Mouse (Mus musculus) embryonic facial prominence, embryonic 13.5 days (tissue): ENCODE data around the gene Eif4g1. TPM values are rescaled to one million over a fixed set of nuclear protein-coding genes. Genes with fewer than 3 reads are reported as not detected.

ENCODE experiments used
- ATAC-seq: fragments of 200-750 bp; cut with Nextera tagmentation; 2 replicates; pipeline ENCODE4 v1.8.0; 2017; ENCODE audit warnings: low read depth; ENCODE audit not compliant: insufficient number of reproducible peaks, insufficient read depth, low FRiP score, low TSS enrichment
- H3K27ac ChIP-seq: fragments of 300-500 bp; sonication (generic); 2 replicates; pipeline ENCODE4 v1.5.1; 2015; ENCODE audit warnings: moderate library complexity, mild to moderate bottlenecking, inconsistent platforms
- H3K27me3 ChIP-seq: fragments of 300-500 bp; sonication (generic); 2 replicates; pipeline ENCODE4 v1.6.1; 2015; ENCODE audit warnings: mild to moderate bottlenecking, inconsistent platforms
- H3K36me3 ChIP-seq: fragments of 300-500 bp; sonication (generic); 2 replicates; pipeline ENCODE4 v1.6.1; 2015; ENCODE audit warnings: mild to moderate bottlenecking, inconsistent platforms
- H3K4me1 ChIP-seq: fragments of 300-500 bp; sonication (generic); 2 replicates; pipeline ENCODE4 v1.6.1; 2015; ENCODE audit warnings: inconsistent platforms
- H3K4me2 ChIP-seq: fragments of 300-500 bp; sonication (generic); 2 replicates; pipeline ENCODE4 v1.6.1; 2015; ENCODE audit warnings: moderate library complexity, mild to moderate bottlenecking, inconsistent platforms
- H3K4me3 ChIP-seq: fragments of 300-500 bp; sonication (generic); 2 replicates; pipeline ENCODE4 v1.5.1; 2015; ENCODE audit warnings: mild to moderate bottlenecking, inconsistent platforms
- H3K9ac ChIP-seq: fragments of 300-500 bp; sonication (generic); 2 replicates; pipeline ENCODE4 v1.6.1; 2015; ENCODE audit warnings: mild to moderate bottlenecking, inconsistent platforms
- H3K9me3 ChIP-seq: fragments of 300-500 bp; sonication (generic); 2 replicates; pipeline ENCODE4 v1.6.1; 2016; ENCODE audit warnings: inconsistent platforms
- WGBS: fragments of 180-500 bp; shearing (Covaris S2); methylation state at CpG from one replicate; pipeline ENCODE4 v1.1.7; 2015; ENCODE audit warnings: mixed read lengths; 5-methylcytosine and 5-hydroxymethylcytosine counted together
- polyA plus RNA-seq: library from polyadenylated mRNA; unstranded; fragments of >200 nt; fragmentation: Nextera tagmentation; extraction: Ambion mirVana; gene quantifications from 2 replicates; pipeline ENCODE4 v1.2.1, GENCODE M21; 2015

Eif4g1 gene
- polyA plus RNA-seq, 1 experiment from 2014 or later: 199 TPM

DNA sequence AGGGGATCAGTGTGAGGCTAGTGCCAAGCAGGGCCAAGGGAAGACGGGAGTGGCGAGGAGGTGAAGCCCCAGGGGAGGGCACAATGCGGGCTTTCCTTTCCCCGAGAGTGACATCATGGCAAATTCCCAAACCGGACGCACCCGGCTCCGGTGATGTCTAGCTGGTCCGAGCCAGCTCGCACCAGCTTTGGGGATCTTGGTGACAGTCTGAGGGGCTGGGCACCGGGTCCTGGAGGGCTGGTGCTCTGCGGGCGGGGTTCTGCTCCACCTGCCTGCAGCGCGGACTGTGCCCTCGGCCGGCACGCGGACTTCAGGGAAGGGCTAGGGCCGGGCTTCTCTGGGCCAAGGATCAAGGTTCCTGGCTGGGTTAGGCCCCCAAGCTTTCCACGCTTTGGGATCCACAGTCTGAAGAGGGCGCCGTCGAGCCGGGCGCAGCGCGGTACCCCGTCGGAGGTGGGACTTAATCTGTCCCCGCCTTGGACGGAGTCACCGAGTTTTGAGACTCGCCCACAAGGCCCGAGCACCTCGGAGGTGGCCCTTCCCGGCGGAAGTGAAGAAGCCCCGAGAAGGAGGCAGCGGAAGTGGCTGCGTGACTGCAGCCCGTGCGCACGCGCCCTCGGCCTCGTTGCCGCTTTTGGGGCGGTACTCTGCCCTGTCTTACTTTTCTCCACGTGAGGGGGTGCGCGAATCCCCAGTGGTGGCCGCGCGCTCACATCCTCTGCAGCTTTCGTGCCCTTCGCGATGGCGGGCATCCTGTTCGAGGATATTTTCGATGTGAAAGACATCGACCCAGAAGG, 49.3 kb downstream of the Eif4g1 start, which contains the start of the genes Polr2h and Clcn2:
TSS of gene Polr2h (plus strand) at position 485 of the 797 bp plus-strand sequence.
TSS of gene Clcn2 (minus strand) at position 566 of the 797 bp plus-strand sequence.
- H3K27ac ChIP-seq: peak within 1 kb of the TSS; percentile 98
- peak within 1 kb of the TSS; percentile 88 for H3K9ac ChIP-seq
- no peaks in the 10 kb centered on the region for H3K9me3 ChIP-seq
- under 1% methylated on average over 62 of the region's 62 CpGs for WGBS
- H3K4me3 ChIP-seq: peak within 1 kb of the TSS; percentile 70
- peak within 1 kb of the TSS; percentile 90 for H3K4me2 ChIP-seq
- peak; percentile 79 for ATAC-seq
- H3K27me3 ChIP-seq: no peaks in the 10 kb centered on the region
- peaks cover 38% of the 10 kb centered on the region for H3K36me3 ChIP-seq
- H3K4me1 ChIP-seq: peaks cover 34% of the 10 kb centered on the region

DNA sequence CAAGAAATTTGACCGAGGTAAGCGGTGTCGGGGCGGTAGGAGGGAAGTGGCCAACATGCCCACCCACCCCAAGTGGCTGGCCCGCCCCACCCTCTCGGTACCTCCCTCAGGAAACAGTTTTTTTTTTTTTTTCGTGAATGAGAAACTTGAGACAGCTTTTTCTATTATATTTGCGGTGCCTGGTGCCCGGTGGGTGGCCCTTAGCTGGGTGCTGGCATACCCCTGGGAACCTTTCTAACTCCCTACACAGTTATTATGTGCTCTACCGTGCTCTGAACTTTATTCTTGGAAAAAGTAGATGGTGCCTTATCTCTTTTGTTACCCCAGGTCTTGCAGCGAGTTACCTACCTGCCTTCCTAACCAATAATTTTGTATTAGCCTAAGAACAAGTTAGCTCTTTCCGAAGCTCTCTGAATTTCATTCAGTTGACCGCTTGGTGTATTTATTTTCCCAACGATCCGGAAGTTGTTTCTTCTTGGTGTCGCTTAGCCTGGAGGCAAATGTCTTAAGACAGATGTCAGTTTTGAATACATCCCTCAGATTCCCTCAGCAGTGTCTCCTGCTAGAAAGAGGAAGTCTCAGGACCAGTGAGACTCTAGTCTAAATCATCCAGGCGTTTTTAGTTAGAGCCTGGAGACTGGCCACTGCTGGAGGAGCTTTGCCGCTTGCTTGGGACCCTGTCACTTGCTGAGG, 50.0 kb downstream of the Eif4g1 start:
- Histone ChIP-seq H3K27ac (peak overlapping the region; percentile 98), H3K4me2 (peak overlapping the region; percentile 90), H3K4me1 (peaks cover 34% of the 10 kb centered on the region), H3K9ac (peak overlapping the region; percentile 88), H3K27me3 (no peaks in the 10 kb centered on the region), H3K4me3 (peak overlapping the region; percentile 70), H3K36me3 (peaks cover 33% of the 10 kb centered on the region), H3K9me3 (no peaks in the 10 kb centered on the region)
- peak; percentile 18; the same call in 1 of the 2 replicates for ATAC-seq
- WGBS: under 1% methylated on average over 18 of the region's 18 CpGs

DNA sequence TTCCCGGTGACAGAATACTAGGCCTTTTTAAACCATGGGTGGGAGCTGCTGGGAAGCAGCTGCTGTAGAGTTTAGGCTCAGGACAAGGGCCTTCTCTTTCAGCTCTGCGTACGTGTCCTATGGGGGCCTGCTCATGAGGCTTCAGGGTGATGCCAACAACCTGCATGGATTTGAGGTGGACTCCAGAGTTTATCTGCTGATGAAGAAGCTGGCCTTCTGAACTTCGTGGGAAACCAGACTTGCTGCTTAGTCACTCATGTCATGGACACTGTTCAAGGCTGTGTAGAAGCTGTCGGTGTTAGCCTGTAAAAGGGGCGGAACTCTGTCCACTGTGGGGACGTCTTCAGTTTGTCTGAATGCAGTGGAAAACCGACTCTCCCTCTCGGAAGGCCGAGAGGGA, 53.7 kb downstream of the Eif4g1 start:
- H3K9me3 ChIP-seq: no peaks in the 10 kb centered on the region
- ATAC-seq: no peak
- no peak overlapping the region for H3K4me3 ChIP-seq
- no peak overlapping the region for H3K9ac ChIP-seq
- no peak overlapping the region for H3K4me2 ChIP-seq
- no peak overlapping the region for H3K27ac ChIP-seq
- 90% methylated on average over 10 of the region's 10 CpGs for WGBS
- H3K36me3 ChIP-seq: peaks cover 28% of the 10 kb centered on the region
- H3K27me3 ChIP-seq: no peaks in the 10 kb centered on the region
- peaks cover 10% of the 10 kb centered on the region for H3K4me1 ChIP-seq

DNA sequence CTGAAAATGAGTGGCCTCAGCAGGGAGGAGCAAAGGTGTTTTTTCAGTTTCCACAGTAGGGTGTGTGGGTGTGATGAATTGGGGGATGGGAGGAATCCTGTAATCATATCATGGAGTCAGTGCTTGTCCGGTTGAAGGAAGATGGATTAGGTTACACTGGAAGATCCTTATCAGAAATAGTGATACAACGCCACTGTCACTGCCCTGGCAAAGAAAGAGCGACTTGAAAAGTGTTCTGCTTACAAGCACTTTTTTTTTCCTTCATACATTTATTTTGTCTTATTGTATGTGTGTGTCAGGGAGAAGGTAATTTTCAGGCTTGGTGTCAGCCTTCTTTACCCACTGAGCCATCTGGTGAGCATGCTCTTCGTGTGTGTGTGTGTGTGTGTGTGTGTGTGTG, 54.6 kb downstream of the Eif4g1 start:
- H3K4me2 ChIP-seq: no peak overlapping the region
- H3K4me1 ChIP-seq: peaks cover 6% of the 10 kb centered on the region
- peaks cover 28% of the 10 kb centered on the region for H3K36me3 ChIP-seq
- no peak overlapping the region for H3K9ac ChIP-seq
- ATAC-seq: no peak
- 59% methylated on average over 4 of the region's 4 CpGs for WGBS
- H3K9me3 ChIP-seq: no peaks in the 10 kb centered on the region
- H3K27ac ChIP-seq: no peak overlapping the region
- H3K4me3 ChIP-seq: no peak overlapping the region
- H3K27me3 ChIP-seq: no peaks in the 10 kb centered on the region

DNA sequence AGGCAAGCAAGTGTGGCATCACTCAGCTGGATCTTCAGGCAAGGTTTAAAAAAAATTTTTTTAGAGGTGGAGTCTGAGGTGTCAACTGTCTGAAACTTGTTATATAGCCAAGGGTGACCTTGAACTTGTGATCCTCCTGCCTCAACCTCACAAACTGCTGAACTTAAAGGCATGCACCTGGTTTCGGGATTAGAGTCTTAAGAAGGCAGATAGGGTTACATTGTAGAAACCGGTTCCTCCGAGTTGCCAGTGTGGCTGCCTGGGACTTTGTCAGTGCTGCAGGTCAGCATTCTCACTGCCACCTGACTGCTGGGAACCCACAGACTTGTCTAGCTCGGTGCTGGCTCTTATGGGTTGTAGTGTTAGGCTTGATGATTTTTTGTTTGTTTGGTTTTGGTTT, 55.1 kb downstream of the Eif4g1 start:
- no peaks in the 10 kb centered on the region for H3K9me3 ChIP-seq
- no peak for ATAC-seq
- no peak overlapping the region for H3K4me2 ChIP-seq
- no peaks in the 10 kb centered on the region for H3K27me3 ChIP-seq
- H3K27ac ChIP-seq: no peak overlapping the region
- WGBS: 26% methylated on average over 4 of the region's 4 CpGs
- peaks cover 28% of the 10 kb centered on the region for H3K36me3 ChIP-seq
- H3K9ac ChIP-seq: no peak overlapping the region
- peaks cover 6% of the 10 kb centered on the region for H3K4me1 ChIP-seq
- no peak overlapping the region for H3K4me3 ChIP-seq

DNA sequence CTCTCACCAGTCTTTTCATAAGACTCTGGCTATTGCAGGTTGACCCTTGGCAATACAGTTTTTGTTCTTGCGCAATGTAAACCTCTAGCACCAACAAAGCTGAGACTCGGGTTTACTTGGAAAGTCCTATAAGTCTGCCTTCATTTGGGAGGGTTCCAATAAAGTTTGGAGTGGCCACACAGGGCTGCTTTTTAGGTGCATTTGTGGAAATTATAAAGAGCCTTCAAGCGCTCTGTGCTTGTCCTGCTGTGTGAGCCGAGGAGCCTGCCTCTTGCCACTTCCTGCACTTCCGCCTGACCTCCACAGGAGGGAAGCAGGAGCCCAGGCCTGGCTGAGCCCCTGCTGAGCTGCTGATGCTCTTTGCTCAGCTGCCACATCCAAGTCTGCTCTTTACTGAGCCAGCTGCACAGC, 56.2 kb downstream of the Eif4g1 start:
- H3K4me3 ChIP-seq: no peak overlapping the region
- no peak for ATAC-seq
- H3K27me3 ChIP-seq: no peaks in the 10 kb centered on the region
- H3K27ac ChIP-seq: no peak overlapping the region
- H3K9me3 ChIP-seq: no peaks in the 10 kb centered on the region
- 0 out of 2 replicates have a peak overlapping the region, but pooled peaks have one; percentile 6 for H3K9ac ChIP-seq
- peaks cover 28% of the 10 kb centered on the region for H3K36me3 ChIP-seq
- H3K4me1 ChIP-seq: no peaks in the 10 kb centered on the region
- WGBS: 39% methylated on average over 5 of the region's 5 CpGs
- H3K4me2 ChIP-seq: no peak overlapping the region

DNA sequence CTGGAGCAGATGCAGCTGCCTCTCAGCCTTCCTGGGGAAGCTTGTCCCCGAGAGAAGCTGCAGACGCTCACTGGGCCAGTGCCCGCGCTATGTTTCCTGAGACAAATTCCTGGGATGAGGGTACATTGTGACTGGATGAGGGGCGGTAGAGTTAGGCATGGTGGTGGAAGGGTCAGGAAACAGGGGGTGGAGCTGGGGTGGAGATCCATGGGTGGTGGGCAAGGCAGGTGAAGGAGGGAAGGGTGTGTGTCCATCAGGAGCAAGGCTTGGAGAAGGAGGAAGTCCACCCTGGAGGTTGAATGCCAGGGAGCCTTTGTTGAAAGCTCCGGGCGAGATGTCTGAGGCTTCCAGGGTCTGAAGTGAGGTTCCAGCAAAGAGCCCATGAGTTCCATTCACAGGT, 57.2 kb downstream of the Eif4g1 start:
- no peak overlapping the region for H3K27ac ChIP-seq
- H3K4me2 ChIP-seq: no peak overlapping the region
- H3K9ac ChIP-seq: no peak overlapping the region
- no peaks in the 10 kb centered on the region for H3K4me1 ChIP-seq
- H3K9me3 ChIP-seq: no peaks in the 10 kb centered on the region
- peaks cover 21% of the 10 kb centered on the region for H3K36me3 ChIP-seq
- no peaks in the 10 kb centered on the region for H3K27me3 ChIP-seq
- no peak overlapping the region for H3K4me3 ChIP-seq
- whole genome bisulfite sequencing: 77% methylated on average over 7 of the region's 7 CpGs
- no peak for ATAC-seq

DNA sequence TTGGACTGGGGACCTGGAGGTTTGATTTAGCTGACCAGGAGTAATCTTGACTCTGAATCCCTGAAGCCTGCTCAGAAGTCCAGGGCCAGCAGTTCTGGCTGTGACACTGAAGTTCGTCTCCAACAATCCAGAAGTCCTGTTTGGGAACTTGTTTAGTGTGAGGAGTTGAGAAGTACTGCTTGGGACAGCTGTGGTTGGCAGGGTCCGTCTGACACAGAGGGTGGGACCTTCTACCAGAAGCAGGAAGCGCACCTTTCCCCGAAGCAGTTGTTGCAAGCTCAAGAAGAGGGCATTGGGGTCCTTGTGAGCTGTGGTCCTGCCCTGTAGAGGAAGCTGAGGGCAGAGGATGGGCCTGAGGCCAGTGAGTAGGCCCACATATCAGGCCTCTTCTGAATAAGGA, 57.6 kb downstream of the Eif4g1 start:
- H3K4me1 ChIP-seq: no peaks in the 10 kb centered on the region
- ATAC-seq: no peak
- H3K4me2 ChIP-seq: no peak overlapping the region
- H3K27ac ChIP-seq: no peak overlapping the region
- no peak overlapping the region for H3K9ac ChIP-seq
- H3K4me3 ChIP-seq: no peak overlapping the region
- H3K27me3 ChIP-seq: no peaks in the 10 kb centered on the region
- WGBS: 74% methylated on average over 4 of the region's 4 CpGs
- peaks cover 17% of the 10 kb centered on the region for H3K36me3 ChIP-seq
- H3K9me3 ChIP-seq: no peaks in the 10 kb centered on the region

DNA sequence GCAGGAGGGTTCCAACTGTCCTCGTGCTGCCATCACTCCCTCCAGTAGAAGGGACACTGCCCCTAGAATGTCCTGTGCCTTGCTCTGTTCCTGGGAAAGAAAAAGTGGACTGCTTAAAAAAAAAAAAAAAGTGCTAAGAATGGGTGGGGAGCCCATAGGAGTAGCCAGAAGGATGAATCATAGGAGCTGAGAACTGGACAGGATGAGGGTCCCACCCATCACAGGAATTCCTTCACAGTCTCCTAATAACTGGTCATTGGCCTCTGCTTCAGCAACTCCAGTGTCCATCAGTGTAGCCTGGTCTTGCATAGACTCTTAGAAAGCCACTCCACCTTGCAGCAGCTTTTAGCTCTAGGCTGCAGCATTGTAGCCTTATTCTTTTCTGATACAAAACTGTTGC, 58.3 kb downstream of the Eif4g1 start:
- Histone ChIP-seq H3K9me3 (no peaks in the 10 kb centered on the region), H3K36me3 (peaks cover 12% of the 10 kb centered on the region), H3K4me2 (no peak overlapping the region), H3K27ac (no peak overlapping the region), H3K4me1 (no peaks in the 10 kb centered on the region), H3K27me3 (no peaks in the 10 kb centered on the region), H3K9ac (no peak overlapping the region), H3K4me3 (no peak overlapping the region)
- WGBS: 66% methylated on average over 1 of the region's 1 CpGs
- ATAC-seq: no peak

DNA sequence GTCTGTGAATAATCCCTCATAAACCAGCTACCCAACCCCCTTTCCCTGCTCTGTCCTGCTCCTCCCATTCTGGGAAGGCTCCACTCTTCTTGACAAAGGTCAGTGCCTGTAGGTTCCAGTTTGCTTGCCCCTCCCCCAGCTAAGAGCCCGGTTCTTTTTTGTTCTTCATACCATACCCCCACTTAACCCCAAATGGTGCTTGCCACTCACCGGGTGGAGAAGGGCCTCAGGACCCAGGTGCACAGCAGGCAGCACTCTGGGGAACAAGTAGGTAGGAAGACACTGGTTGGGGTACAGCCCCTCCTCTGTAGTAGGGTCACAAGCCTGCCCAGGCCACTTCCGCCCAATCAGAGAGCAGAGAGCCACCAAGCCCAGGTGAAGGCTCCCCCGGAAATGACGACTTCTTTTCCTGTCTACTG, 62.2 kb downstream of the Eif4g1 start:
- WGBS: 37% methylated on average over 5 of the region's 5 CpGs
- no peaks in the 10 kb centered on the region for H3K9me3 ChIP-seq
- no peak for ATAC-seq
- peaks cover 24% of the 10 kb centered on the region for H3K4me1 ChIP-seq
- no peak overlapping the region for H3K27ac ChIP-seq
- H3K9ac ChIP-seq: no peak overlapping the region
- H3K36me3 ChIP-seq: no peaks in the 10 kb centered on the region
- peaks cover 21% of the 10 kb centered on the region for H3K27me3 ChIP-seq
- no peak overlapping the region for H3K4me2 ChIP-seq
- no peak overlapping the region for H3K4me3 ChIP-seq

DNA sequence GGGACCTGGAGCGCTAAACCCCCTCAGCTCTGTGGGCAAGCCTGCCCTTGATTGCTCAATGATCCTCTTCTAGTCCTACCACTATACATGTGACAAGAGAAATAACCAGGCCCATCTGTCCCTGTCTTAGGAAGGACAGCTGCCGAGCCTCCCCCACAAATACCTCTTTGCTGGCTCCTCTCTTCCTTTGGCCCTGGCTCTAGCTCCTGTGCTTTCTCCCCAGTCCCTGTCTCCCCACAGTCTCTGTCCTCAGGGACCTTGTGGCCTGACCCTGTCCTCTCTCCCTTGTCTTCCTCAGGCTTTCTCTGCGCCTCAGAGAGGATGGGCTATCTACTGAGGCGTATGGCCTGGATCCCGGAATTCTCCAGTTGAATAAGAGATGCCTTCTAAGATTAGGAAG, 63.6 kb downstream of the Eif4g1 start:
- Histone ChIP-seq H3K36me3 (no peaks in the 10 kb centered on the region), H3K4me1 (peaks cover 24% of the 10 kb centered on the region), H3K9me3 (no peaks in the 10 kb centered on the region), H3K9ac (no peak overlapping the region), H3K4me3 (no peak overlapping the region), H3K27ac (peak overlapping the region; percentile 84; the same call in 1 of the 2 replicates), H3K4me2 (peak overlapping the region; percentile 98; the same call in 1 of the 2 replicates), H3K27me3 (peaks cover 32% of the 10 kb centered on the region)
- WGBS: 61% methylated on average over 5 of the region's 5 CpGs
- ATAC-seq: no peak
